Mouse (Mus musculus) common myeloid progenitor, adult 5-6 weeks (primary cell): ENCODE data around the gene Dvl2. TPM values are rescaled to one million over a fixed set of nuclear protein-coding genes. Genes with fewer than 3 reads are reported as not detected.
A peak's percentile ranks its signal among the peaks of the same experiment; 100 is the strongest.
"Not testable (repeated sequence)": the region's sequence is repeated elsewhere in the genome, so short reads cannot be mapped to it uniquely, and the experiment has no call there.

Experiments
- ATAC-seq: replicated peaks from 2 replicates; pipeline ENCODE4 v1.8.0; 2016; ENCODE audit warnings: low read depth, mild to moderate bottlenecking, moderate TSS enrichment, inconsistent platforms; ENCODE audit not compliant: poor library complexity, severe bottlenecking
- total RNA-seq: library from RNA; stranded (forward); fragments of 200-1000, 187-1606 nt; gene quantifications from 2 replicates; pipeline ENCODE4 v1.2.3, GENCODE M21; 2017

Gene Dvl2
- 12.6 and 13.1 TPM in 2 replicates for total RNA-seq

DNA sequence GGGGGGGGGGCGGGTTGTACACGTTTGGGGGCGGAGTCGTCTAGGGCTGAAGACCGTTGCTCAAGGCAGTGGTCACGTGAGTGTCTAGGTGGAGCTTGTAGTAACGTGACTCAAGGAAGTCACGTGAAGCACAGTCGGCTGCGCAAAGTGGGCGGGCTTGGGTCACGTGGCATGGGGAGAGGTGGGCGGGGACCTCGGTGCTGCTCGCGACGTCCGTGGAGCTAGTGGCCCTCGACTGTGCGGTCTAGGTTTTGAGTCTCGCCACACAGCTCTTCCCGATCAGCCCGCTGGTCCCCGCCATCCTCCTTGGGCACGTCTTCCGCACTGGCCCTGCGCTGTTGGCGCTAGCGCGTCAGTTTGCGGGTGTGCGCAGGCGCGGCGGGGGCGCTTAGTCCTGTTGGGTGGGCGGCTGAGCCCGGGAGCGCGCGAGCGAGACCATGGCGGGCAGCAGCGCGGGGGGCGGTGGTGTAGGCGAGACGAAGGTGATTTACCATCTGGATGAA is at the start of gene Dvl2:
TSS of gene Dvl2 (plus strand) at position 200 of the 503 bp plus-strand sequence.
- peak; percentile 63 for ATAC-seq

DNA sequence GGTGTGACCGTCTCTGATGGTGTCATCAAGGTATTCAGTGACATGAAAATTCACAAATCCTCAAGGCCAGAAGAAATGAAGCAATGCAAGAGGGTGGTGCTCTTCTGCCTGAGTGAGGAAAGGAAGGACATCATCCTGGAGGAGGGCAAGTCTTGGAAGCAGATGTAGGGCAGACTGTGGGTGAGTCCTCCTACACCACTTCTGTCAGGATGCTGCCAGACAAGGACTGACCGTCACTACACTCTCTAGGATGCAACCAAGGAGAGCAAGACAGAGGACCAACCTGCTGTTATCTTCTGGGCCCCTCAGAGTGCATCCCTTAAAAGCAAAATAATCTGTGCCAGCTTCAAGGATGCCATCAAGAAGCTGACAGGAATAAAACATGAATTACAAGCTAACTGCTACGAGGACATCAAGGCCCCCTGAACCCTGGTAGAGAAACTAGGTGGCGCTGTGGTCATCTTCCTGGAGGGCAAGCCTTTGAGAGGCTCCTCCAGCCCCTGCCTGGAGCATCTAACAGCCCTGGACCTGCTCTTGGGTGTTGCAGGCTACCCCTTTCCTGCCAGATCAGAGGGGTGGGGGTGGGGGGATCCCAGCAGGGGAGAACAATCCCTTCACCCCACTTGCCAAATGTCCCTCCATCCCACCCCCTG is 49.5 kb upstream of the Dvl2 start:
- no peak for ATAC-seq

DNA sequence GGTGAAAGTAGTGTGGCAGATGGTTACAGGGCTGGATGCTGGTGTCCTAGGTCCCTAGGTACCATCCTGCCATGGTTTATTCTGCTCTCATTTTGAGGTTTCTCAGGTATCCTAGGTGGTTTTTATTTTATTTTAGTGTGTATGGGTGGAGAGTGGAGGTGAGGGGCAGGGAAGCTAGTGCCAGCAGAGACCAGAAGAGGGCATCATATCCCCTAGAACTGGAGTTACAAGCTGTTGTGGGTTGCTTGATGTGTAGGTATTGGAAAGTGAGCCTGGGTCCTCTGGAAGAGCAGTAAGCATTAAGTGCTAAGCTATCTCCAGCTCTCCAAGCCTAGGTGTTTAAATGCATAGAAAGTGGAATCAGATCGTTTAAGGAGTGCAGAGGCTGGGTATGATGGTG is 48.1 kb upstream of the Dvl2 start:
- no peak for ATAC-seq

DNA sequence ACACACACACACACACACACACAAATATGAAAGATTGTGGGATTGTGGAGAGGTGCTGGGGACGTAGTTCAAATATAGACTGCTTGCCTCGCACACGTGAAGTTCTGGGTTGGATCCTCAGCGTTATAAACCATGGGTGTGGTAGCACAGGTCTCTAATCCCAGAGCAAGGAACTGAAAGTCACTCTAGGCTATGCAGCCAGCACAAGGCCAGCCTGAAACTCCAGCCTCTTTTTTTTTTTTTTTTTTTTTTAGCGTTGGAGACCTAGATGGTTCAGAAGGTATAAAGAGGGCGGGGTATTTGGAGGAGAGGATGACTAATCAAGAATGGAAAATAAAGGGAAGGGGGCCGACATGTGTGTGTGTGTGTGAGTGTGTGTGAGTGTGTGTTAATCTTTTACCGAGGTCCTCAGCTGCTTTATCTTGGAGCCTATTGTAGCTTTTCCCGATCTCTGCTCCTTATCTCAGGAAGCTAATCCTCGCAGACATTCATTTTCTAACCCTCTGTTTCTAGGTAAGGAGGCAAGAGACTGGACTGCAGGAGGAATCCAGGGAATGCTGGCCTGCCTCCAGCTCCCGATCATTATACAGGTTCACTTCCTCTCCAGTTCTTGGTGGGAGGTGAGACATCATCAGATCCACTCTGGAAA is 47.0 kb upstream of the Dvl2 start:
- no peak for ATAC-seq

DNA sequence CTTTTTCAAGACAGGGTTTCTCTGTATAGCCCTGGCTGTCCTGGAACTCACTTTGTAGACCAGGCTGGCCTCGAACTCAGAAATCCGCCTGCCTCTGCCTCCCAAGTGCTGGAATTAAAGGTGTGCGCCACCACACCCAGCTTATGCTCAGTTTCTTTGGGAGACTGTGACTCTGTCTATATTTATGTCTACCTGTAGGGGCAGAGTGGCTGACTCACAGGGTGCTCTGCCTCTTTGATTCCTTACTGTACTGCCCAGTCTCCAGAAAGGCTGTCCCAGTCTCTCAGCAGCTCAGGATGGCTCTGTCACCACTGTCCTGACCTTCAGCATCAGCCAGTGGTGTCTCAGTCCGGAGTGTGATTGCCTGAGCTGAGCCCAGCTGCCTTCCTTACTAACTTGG is 44.8 kb upstream of the Dvl2 start:
- not testable (repeated sequence) for ATAC-seq

DNA sequence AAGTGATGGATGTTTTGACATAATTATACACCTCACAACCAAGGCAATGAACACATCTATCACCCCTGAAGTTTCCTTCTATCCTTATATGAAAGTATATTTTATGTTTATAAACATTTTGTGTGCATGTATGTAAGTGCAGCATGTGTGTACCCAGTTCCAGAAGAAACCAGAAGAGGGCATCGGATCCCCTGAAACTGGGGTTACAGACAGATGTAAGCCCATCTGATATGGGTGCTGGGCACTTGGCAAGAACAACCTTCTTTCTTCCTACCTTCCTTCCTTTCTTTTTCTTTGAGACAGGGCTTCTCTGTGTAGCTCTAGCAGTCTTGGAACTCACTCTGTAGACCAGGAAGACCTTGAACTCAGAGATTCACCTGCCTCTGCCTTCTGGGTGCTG is 44.2 kb upstream of the Dvl2 start:
- no peak for ATAC-seq

DNA sequence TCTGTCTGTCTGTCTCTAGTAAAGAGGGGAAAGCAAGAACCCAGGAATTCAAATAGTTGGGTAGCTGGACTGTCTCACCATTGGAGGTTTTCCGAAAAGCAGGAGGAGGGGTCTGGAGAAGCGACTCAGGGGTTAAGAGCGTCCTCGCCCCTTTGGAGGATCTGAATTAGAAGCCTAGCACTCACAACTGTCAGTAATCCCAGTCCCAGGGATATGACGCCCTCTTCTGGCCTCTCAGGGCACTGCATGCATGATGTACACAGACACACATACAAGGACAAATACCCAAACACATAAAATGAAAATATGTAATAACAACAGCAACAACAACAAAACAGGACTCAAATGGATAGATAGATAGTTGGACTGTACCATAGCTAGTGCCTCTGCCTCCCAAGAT is 39.8 kb upstream of the Dvl2 start:
- no peak for ATAC-seq

DNA sequence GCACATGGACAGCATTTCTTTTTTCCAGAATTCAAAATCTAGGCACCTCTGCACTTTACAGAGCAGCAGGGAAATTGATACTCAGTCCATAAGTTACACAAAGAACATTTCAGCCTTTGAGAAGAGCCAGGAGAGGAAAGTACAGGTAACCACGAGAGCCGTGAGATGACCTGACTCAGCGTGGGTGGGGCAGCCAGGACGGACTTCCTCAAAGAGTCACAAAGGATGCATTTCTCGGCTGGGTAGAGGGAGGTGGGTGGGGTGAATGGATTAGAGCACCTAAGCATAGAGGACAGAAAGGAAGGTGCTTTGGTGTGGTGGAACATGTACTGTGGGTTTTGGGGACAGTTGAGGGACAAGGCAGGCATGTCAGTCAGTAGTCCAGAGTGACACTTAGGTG is 38.6 kb upstream of the Dvl2 start:
- no peak for ATAC-seq

DNA sequence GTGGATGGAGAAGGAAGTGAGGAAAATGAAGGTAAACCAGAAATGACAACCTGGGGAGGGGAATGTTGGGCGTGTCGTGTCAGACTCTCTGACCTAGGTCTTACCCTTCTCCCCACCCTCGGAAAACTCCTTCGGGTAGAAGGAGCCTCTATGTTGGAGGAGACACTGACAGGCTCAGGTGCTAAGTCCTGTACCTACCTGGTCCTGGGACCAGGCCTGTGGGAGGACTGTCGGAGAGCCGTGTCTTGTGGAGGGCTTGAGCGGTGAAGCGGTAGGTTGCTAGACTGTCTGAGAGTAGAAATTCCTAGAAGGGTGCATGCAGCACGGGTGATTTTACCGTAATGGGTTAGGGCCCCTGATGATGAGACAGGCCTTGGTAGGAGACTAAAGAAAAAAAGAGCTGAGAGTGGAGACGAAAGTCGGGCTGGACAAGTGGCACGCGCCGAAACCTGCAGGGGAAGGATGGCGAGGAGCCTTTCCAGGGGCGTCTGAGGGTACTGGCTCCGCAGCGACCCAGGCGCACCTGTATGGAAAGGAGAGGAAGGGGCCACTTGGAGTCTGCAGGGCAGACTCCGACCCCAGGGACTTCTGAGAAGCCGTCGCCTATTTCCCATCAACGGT is 35.6 kb upstream of the Dvl2 start, which contains the start of gene Cldn7:
TSS of gene Cldn7 (plus strand) at position 130 of the 621 bp plus-strand sequence.
- no peak for ATAC-seq

DNA sequence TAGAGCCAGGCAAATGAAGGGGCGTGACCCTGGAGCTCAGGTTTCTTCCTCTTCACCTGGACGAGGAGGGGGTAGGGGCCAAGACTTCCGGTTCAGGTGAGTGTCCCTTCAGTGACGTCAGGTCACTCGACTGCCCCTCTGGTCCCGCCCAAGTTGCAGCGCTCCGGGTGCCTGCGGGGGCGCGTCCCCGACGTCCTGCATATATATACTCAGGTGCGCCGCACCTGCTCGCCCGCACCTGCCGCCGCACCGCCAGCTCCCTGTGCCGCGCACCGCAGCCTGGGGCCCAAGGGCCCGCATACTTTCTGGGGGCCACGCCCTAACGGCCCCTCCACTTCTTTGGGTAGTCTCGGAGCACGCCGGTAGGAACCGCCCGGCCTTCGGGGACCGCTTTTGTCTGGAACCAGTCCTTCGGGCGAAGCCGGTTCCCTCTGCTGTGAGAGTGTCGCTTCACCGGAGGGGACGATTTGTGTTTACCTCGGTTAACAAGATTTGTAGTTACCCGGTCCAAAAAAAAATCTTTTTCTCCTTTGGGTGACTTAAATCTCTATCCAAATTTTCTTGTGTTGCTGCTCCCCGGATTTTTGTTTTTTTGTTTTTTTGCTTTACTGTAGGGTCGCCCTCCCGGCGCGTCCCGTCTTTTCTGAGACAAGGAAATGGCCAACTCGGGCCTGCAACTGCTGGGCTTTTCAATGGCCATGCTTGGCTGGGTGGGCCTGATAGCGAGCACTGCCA is 35.0 kb upstream of the Dvl2 start:
- ATAC-seq, result no peak

DNA sequence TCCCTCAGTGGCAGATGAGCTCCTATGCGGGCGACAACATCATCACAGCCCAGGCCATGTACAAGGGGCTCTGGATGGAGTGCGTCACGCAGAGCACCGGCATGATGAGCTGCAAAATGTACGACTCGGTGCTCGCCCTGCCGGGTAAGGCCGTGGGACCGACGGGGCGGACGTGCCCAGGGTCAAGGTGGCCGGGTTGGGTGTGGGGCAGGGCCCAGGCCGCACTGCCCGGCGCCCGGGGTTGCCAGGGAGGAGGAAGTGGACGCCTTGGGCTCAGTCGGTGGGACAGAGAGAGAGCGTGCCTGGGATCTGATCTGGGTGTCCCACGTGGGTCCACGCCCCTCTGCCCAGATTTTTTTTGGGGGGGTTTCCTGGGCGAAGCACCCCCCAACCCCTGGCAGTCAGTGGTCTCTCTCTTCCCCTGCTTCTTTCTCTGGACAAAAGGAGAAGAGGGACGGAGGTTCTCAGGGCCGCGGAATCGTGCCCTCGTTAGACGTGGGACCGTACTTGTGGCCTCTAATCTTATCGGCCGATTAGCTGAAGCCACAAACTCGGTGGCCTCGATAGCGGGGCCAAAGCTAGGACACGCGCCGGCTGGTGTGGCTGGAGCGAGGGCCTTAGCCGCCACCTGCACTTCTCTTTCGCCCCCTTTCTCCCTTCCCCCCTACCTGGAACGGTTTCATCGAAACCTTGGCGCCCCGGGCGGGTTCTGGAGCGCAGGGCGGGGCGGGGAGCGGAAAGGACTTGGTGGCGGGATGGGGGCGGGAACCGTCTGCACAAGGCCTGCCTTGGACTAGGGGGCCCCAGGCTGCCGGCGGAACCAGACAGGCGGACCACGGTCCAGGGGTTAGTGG is 34.2 kb upstream of the Dvl2 start:
- peak; percentile 46 for ATAC-seq

DNA sequence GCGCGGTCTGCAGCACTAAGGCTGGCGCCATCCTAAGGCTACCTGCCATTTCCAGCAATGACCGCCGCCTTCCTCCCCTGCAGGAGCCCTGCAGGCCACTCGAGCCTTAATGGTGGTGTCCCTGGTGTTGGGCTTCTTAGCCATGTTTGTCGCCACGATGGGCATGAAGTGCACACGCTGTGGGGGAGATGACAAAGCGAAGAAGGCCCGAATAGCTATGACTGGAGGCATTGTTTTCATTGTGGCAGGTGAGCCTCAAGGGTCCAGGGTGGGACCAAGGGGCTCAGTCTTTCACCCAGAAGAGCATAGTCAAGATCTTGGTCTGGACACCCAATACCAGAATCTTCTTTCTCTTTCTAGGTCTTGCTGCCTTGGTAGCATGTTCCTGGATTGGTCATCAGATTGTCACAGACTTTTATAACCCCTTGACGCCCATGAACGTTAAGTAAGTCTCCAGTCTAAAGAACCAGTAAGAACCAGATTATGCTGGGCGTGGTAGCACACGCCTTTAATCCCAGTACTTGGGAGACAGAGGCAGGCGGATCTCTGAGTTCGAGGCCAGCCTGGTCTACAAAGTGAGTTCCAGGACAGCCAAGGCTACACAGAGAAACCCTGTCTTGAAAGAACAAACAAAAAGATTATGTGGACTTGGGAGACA is 33.4 kb upstream of the Dvl2 start:
- ATAC-seq, result no peak

DNA sequence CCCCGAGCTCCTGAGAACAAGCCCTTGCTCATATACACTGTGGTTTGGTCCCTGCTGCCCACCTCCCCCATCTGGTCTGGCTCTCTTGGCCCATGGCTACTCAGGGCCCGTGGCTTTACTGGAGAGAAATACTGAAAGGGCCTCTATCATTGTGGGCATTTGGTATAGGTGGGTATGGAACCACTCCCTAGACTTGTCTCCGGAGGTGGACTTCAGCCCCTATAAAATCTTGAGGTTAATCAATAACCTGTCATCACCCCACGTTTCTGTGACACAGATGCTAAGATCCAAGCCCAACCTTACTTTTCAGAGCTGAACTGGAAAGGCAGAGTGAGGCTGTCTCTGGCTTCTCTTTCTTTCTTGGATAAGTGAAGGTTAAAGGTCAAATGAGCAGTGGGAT is 31.6 kb upstream of the Dvl2 start:
- no peak for ATAC-seq

DNA sequence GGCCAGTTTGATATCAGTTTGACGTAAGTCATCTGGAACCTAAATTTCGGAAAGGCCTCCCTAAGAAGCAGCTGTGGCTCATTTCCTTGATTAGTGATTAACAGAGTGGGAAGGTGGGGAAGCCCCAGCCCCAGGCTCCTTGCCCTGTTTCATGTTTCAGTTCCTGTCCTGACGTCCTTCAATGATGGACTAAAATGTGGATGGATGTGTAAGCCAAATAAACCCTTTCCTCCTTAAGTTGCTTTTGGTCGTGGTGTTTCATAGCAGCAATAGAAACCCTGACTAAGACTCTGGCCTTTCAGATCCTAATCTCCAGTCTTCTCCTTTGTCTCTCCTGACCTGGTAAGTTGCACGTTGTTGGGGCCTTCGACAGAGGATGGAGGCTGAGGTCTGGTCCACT is 30.2 kb upstream of the Dvl2 start:
- ATAC-seq, result no peak

DNA sequence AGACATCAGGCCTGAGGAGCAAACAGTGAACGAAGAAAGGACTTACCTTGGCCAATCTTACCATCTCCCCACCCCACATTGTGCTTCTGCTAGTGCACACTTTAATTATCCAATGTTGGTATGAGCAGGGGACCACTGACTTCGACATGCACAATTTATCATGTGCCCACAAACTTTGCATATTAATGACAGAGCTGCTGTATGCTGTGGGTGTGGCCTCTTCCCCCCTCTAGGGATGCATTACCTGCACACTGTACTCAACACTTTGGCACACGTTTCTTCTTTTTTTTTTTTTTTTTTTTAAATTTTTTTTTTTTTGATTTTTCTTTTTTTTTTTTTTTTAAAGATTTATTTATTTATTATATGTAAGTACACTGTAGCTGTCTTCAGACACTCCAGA is 29.6 kb upstream of the Dvl2 start:
- no peak for ATAC-seq

DNA sequence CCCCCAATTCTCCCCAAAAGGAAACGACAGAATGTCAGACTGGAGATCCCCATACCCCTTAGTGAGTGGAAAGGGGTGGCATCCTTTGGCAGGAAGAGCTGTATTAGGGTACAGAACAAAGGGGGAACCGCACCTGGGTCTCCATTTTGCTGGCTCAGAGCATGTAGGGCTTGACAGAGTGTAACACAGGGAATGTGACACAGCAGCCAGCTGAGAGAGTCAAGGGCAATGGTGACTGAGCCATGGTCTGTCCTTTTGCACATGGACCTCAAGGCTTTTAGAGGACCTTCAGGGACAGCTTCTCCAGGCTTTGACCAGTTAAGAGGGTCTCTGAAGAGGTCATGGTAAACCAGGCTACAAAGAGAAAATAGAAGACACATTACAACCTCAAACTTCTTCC is 25.5 kb upstream of the Dvl2 start:
- no peak for ATAC-seq

DNA sequence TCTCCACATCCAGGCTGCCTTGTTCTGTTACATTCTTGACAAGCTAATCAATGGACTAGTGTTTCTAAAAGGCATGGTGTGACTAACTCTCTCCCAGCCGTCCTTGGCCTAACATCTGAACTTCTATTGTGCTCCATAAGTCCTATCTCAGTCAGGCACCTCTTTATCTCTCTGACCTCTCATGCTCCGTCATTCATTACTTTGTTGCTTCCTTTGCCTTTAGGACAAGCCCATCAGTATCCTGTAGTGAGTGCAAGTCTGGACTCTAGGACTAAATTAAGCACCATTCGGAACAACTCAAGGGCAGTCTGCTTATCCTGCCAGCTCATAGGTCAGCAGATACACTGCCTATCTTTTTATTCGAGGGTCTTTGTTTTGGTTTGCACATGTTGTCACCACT is 24.1 kb upstream of the Dvl2 start:
- no peak for ATAC-seq

DNA sequence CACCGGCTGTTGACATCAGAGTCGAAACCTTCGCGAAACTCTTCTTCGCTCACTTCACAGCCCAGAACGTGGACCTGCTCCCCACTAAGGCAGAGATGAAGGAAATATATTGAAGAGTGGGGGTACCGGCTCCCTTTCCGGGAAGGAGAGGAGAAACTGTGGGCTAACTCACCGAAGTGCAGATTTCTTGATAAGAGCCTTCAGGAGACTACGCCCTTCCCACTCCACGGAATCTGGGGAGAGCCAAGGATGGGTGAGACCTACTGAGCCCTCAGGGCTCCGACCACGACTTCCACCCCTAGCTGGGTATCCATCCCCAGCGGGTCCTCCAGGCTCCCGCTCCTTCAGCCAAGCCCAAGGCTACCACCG is 20.6 kb upstream of the Dvl2 start:
- no peak for ATAC-seq
